Mouse (Mus musculus): ENCODE measurements at regions not wholly inside any gene's neighbourhood (a gene's known extent, or its start where the extent isn't known, plus 50 kb on each side); places are given as distances from the start of the nearest gene placed in this dataset.

- TF ChIP-seq CTCF (IDR thresholded peaks at IDR 0.05; ENCODE audit: low read depth) (no peak), EP300 (IDR thresholded peaks at IDR 0.05; ENCODE audit: low read depth) (no peak)
Measured at GRCm38 (mm10) chr3:143087786-143088185, 206.0 kb upstream of the Pkn2 start.

Measured in liver, postnatal 0 days (tissue).